Mouse (Mus musculus): ENCODE measurements at regions not wholly inside any gene's neighbourhood (a gene's known extent, or its start where the extent isn't known, plus 50 kb on each side); places are given as distances from the start of the nearest gene placed in this dataset.
A peak's percentile ranks its signal among the peaks of the same experiment; 100 is the strongest.

DNA sequence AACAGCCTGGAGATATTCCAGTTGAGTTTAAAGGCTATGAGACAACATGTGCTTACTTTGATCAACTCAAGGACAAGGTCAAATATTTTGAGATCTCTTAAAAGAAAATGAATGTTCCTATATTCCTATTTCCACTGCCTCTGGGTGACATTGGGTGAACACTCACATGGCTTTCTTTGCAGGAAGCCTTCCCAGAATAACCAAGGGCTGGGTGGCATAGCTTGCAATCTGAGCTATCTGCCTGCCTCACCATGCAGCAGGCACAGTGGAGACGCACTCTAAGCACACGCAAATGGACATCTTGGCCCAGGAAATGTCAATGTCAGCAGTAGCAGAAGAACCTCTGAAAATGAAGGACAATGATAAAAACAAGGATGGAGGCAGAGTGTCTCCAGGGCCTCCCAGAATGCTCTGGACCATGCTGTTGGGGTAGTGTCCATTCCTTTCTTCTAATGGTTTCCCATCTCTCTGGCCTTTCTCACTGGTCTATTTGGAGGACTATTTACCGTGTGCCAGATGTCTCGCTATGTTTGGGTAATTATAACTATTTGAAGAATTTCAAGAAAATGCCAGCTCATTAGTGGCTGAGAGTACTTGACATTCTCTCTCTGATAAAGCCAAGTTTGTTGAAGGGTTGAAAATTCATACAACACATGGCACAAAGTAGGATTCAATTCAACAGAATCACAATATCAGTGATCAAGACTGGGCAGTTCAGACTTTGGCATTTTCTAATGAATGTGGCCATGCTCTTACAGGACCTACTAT is 276.3 kb upstream of the Rnf32 start:
- DNase-seq (ENCODE audit: low read depth), result no peak
- no peak for TF ChIP-seq CTCF (IDR thresholded peaks at IDR 0.05; ENCODE audit: borderline replicate concordance, extremely low read depth, insufficient read depth, insufficient read length)
- TF ChIP-seq POLR2A (IDR thresholded peaks at IDR 0.05; ENCODE audit: borderline replicate concordance, extremely low read depth, insufficient read depth, insufficient read length, poor library complexity, severe bottlenecking), result no peak

DNA sequence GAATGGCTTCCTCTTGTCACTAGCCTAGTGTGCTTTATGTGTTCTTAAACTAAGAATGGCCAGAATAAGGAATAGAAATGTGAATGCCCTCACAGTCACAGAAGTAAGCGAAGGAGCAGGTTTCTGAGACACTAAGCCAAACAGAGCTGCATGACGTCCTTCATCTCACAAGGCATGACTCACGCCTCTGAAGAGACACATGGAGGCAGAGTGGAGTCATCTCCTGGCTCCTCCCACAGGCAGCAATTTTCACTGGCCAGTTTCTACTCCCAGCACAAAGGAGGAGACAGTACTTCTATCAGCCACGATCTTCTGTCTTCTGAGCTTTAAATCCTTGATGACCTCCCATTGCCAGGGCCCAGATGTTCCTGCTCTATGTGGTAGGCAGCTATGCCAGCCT is 291.3 kb upstream of the Rnf32 start:
- TF ChIP-seq POLR2A (IDR thresholded peaks at IDR 0.05; ENCODE audit: borderline replicate concordance, extremely low read depth, insufficient read depth, insufficient read length, poor library complexity, severe bottlenecking) (no peak), CTCF (IDR thresholded peaks at IDR 0.05; ENCODE audit: borderline replicate concordance, extremely low read depth, insufficient read depth, insufficient read length) (no peak)
- DNase-seq (ENCODE audit: low read depth), result peak; percentile 6

DNA sequence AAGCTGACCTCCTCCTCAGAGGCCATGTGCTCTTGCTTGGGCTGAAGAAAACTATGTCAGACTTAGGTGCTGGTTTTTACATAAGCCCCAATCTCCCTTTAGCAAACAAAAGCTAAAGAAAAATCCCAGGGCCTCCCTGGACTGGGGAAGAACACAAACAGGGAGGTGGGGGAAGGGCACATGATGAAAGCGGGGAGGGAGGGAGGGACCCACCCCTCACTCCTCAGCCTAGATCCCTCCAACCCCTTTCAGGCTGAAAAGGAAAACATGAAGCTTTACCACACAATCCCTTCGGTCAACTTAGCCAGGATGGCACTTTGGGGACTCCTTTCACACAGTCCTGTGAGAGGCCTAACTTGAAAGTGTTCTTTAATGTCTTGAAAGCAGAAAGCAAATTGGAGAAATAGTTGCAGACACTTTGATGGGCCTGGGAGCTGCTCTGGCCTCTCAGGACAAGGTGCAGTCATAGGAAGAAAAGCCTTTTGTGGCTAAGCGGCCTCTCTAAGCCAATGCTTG is 291.9 kb upstream of the Rnf32 start:
- DNase-seq (ENCODE audit: low read depth), result peak; percentile 41
- TF ChIP-seq CTCF (IDR thresholded peaks at IDR 0.05; ENCODE audit: borderline replicate concordance, extremely low read depth, insufficient read depth, insufficient read length) (no peak), POLR2A (IDR thresholded peaks at IDR 0.05; ENCODE audit: borderline replicate concordance, extremely low read depth, insufficient read depth, insufficient read length, poor library complexity, severe bottlenecking) (no peak)

DNA sequence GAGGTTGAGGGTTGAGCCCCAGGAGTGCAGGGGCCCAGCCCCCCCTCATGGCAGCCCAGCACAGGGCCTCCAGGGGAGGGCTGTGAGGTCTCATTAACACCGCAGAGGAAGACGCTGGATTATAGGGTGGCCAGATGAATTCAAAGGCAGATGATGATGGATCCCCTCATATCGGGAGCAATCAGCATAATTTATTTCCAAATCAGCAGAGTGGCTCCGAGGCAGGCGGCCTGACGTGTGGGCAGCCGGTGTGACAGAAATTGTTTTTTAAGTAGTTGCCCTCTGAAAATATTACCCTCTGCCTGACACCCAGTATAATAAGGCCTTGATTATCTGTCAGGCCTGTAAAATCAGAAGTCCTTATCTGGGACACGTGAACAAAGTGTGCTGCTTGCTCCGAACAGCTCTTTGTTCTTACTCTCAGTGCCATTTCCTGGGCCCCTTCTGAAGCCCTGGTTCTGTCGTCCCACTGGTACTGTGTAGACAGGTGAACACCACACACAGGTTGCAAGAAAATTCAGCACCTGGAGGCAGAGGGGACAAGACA is 303.0 kb upstream of the Rnf32 start:
- TF ChIP-seq CTCF (IDR thresholded peaks at IDR 0.05; ENCODE audit: borderline replicate concordance, extremely low read depth, insufficient read depth, insufficient read length), result no peak
- TF ChIP-seq POLR2A (IDR thresholded peaks at IDR 0.05; ENCODE audit: borderline replicate concordance, extremely low read depth, insufficient read depth, insufficient read length, poor library complexity, severe bottlenecking), result no peak
- DNase-seq (ENCODE audit: low read depth), result peak; percentile 59

GRCm38 (mm10) chr5:28891988-28892387 is 303.8 kb upstream of the Rnf32 start:
- DNase-seq (ENCODE audit: low read depth), result no peak
- TF ChIP-seq CTCF (IDR thresholded peaks at IDR 0.05; ENCODE audit: borderline replicate concordance, extremely low read depth, insufficient read depth, insufficient read length), result no peak
- TF ChIP-seq POLR2A (IDR thresholded peaks at IDR 0.05; ENCODE audit: borderline replicate concordance, extremely low read depth, insufficient read depth, insufficient read length, poor library complexity, severe bottlenecking), result no peak

DNA sequence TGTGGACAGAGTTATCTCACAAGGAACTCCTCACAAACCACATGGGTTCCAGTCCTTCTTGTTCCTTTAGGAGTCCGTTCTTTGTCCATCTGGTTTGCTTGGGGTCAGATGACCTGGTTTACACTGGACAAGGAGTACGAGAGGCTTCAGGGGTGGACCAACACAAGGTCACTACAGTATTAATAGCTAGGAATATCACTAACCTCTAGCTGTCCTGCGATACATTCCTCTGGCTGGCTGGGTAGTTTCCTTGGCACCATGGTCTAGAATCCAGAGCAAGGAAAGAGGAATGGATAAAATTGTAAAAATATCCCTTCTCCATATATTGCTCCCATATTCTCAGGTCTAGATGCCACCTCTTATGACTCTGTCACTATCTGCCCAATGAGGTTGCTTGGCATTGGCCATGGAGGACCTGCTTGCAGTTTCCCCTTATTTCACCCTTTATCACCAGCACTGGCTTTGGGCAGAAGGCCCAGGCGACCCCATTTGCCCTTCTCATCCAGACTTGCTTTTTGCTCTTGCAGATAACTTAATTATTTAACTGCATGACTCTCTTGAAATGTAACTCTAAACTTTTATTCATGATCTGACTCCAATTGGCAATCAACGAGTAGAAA is 310.9 kb upstream of the Rnf32 start:
- TF ChIP-seq POLR2A (IDR thresholded peaks at IDR 0.05; ENCODE audit: borderline replicate concordance, extremely low read depth, insufficient read depth, insufficient read length, poor library complexity, severe bottlenecking) (no peak), CTCF (IDR thresholded peaks at IDR 0.05; ENCODE audit: borderline replicate concordance, extremely low read depth, insufficient read depth, insufficient read length) (no peak)
- DNase-seq (ENCODE audit: low read depth), result no peak

GRCm38 (mm10) chr5:28876199-28876598 is 319.6 kb upstream of the Rnf32 start:
- peak; percentile 49 for DNase-seq (ENCODE audit: low read depth)
- no peak for TF ChIP-seq POLR2A (IDR thresholded peaks at IDR 0.05; ENCODE audit: borderline replicate concordance, extremely low read depth, insufficient read depth, insufficient read length, poor library complexity, severe bottlenecking)
- TF ChIP-seq CTCF (IDR thresholded peaks at IDR 0.05; ENCODE audit: borderline replicate concordance, extremely low read depth, insufficient read depth, insufficient read length), result no peak

DNA sequence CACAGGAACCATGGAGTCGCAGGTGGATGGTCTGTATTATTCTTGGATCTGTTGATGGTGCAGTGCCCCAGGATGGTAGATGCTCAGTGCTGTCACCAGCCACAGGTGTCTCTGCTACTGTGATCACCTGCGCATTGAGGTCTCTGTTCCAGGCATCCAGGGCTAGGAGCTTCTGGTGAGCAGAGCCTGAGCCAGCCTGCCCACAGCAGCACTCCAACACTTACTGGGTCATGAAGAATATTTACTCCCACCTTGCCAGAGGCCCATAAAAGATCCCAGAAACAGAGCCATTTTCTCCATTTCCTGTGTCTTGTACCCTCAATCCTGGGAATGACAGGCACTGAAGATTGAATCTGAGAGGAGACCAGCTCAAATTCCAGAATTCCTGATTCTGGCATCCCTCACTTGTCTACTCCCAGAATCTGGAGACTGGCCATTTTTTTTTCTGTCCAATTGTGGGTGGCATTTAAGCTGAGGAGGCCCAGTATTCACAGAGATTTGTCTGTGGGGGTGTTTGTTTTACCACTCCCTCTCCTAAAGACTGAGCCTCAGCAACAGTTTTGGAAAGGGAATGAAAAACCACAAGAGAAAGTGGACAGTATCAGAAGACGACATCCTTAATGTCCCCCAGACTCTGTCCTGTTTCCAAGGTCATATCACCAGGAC is 322.1 kb upstream of the Rnf32 start:
- no peak for TF ChIP-seq POLR2A (IDR thresholded peaks at IDR 0.05; ENCODE audit: borderline replicate concordance, extremely low read depth, insufficient read depth, insufficient read length, poor library complexity, severe bottlenecking)
- no peak for TF ChIP-seq CTCF (IDR thresholded peaks at IDR 0.05; ENCODE audit: borderline replicate concordance, extremely low read depth, insufficient read depth, insufficient read length)
- no peak for DNase-seq (ENCODE audit: low read depth)

DNA sequence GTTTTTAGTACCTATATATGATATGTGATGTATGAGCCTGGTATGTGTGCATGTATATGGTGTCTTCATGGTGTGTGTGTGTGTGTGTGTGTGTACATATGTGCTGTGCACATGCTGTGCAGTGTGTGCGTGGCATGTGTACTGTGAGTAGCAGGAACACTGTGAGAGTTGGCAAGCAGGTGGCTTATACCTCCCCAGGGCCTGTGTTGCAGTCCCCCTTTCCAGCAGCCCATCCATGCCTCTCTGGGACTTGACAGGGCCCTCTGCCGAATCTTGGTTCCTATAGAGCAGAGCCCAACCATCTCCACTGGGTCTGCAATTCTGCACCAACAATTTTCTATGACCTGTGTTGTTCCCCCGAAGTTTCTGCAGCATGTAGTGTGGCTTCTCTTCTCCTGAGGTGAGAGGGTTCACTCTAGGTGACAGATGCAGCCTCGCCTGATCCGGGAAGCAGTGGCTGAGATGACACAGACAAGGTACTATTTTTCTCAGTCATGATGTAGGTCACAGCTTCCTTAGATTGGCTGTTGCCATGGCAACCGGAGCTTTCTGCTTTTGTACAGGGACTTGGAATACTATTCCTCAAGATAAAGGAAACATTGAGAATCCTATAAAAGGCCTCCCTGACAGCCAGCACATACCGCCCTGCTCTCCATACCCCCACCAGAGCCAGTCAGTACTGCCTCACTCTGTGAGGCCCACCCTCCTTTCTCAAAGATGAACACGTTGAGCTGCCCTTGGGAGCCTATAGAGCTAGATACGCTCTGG is 336.0 kb upstream of the Rnf32 start:
- TF ChIP-seq CTCF (IDR thresholded peaks at IDR 0.05; ENCODE audit: borderline replicate concordance, extremely low read depth, insufficient read depth, insufficient read length) (no peak), POLR2A (IDR thresholded peaks at IDR 0.05; ENCODE audit: borderline replicate concordance, extremely low read depth, insufficient read depth, insufficient read length, poor library complexity, severe bottlenecking) (no peak)
- peak; percentile 92 for DNase-seq (ENCODE audit: low read depth)

DNA sequence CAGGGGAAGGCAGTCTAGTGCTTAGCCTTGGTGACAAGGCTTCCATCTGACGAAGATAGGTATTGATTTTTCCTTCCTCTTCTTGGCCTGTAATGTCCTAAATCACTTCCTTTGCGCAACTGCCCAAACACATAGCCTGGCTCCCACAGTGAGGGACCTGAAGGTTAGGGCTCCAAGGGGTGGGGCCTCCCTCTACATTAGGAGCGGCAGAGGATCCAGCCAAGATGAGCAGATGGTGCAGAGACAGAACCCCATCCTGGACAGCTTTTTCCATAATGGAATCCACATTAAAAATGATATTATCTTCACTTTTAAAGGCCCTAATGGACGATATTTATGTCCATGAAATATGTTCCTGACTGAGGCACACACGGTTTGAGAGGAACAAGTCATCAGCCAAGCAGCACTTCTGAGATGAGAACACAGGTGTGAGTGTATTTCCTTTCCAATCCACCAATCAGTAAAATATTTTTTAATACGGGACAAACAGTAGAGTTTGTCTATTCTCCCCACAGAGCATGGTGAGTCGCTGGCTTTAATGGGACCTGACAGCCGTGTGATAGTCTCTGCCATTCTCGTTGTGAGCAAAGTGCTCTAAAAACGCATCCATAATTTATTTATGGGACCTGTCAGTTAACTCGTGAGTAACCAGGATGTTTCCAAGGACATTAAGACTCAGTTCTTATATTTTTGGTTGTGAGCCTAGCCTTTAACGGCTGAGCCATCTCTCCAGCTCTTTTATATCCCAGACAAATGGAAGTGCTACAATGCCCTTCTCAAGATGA is 357.5 kb upstream of the Rnf32 start:
- TF ChIP-seq POLR2A (IDR thresholded peaks at IDR 0.05; ENCODE audit: borderline replicate concordance, extremely low read depth, insufficient read depth, insufficient read length, poor library complexity, severe bottlenecking), result no peak
- TF ChIP-seq CTCF (IDR thresholded peaks at IDR 0.05; ENCODE audit: borderline replicate concordance, extremely low read depth, insufficient read depth, insufficient read length), result no peak
- no peak for DNase-seq (ENCODE audit: low read depth)
